Mouse (Mus musculus): Measurements from ENCODE around the gene Gm826. TPM values are rescaled to one million over a fixed set of nuclear protein-coding genes. Genes with fewer than 3 reads are reported as not detected.

Gene Gm826
- polyA plus RNA-seq, 1 experiment from 2014 or later: not detected

- Histone ChIP-seq H3K9ac (replicated peaks; ENCODE audit: low read depth, low read length) (no peak overlapping the region), H3K4me1 (ENCODE audit: control insufficient read depth, insufficient read depth, low read length) (no peaks in the 10 kb centered on the region), H3K4me2 (ENCODE audit: low read depth, low read length) (no peak overlapping the region), H3K27me3 (ENCODE audit: control insufficient read depth, insufficient read depth, low read length) (no peaks in the 10 kb centered on the region), H3K4me3 (ENCODE audit: low read depth, low read length) (no peak overlapping the region), H3K27ac (ENCODE audit: low read depth, low read length) (no peak overlapping the region), H3K9me3 (ENCODE audit: control insufficient read depth, low read length) (no peaks in the 10 kb centered on the region), H3K36me3 (ENCODE audit: control insufficient read depth, insufficient read depth, low read length) (no peaks in the 10 kb centered on the region)
- 93% methylated on average over 11 of the region's 11 CpGs for WGBS
- no peak for ATAC-seq (ENCODE audit: low read depth)
These were observed 66.0 kb downstream of the Gm826 start for GRCm38 (mm10) chr2:160267828-160268453.

GRCm38 (mm10) chr2:160263861-160264260, 70.1 kb downstream of the Gm826 start:
- no peak for ATAC-seq (ENCODE audit: low read depth)
- Histone ChIP-seq H3K4me1 (ENCODE audit: control insufficient read depth, insufficient read depth, low read length) (no peaks in the 10 kb centered on the region), H3K4me3 (ENCODE audit: low read depth, low read length) (no peak overlapping the region), H3K9me3 (ENCODE audit: control insufficient read depth, low read length) (no peaks in the 10 kb centered on the region), H3K36me3 (ENCODE audit: control insufficient read depth, insufficient read depth, low read length) (no peaks in the 10 kb centered on the region), H3K9ac (replicated peaks; ENCODE audit: low read depth, low read length) (no peak overlapping the region), H3K27ac (ENCODE audit: low read depth, low read length) (no peak overlapping the region), H3K27me3 (ENCODE audit: control insufficient read depth, insufficient read depth, low read length) (no peaks in the 10 kb centered on the region), H3K4me2 (ENCODE audit: low read depth, low read length) (no peak overlapping the region)
- whole genome bisulfite sequencing: 90% methylated on average over 8 of the region's 8 CpGs

DNA sequence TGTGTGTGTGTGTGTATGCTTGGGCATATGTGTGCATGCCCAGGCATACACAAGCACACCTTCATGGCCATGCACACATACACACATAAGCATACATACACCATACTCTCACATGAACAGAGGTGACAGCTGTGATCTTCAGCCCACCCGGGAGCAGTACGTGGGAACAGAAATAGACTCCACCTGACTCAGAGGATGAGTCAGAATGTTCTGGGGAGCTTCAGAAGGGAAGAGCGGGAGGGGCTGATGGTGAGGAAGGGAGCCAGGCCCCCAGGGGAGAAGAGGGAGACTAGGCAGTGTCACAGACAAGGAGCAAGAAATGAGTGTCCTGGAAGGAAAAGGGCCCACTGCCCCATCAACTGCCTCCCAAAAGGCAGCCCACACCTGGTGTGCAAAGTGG, 72.4 kb downstream of the Gm826 start:
- ATAC-seq (ENCODE audit: low read depth): no peak
- H3K4me2 ChIP-seq (ENCODE audit: low read depth, low read length): no peak overlapping the region
- no peaks in the 10 kb centered on the region for H3K36me3 ChIP-seq (ENCODE audit: control insufficient read depth, insufficient read depth, low read length)
- no peaks in the 10 kb centered on the region for H3K27me3 ChIP-seq (ENCODE audit: control insufficient read depth, insufficient read depth, low read length)
- no peaks in the 10 kb centered on the region for H3K4me1 ChIP-seq (ENCODE audit: control insufficient read depth, insufficient read depth, low read length)
- H3K27ac ChIP-seq (ENCODE audit: low read depth, low read length): no peak overlapping the region
- H3K9ac ChIP-seq (replicated peaks; ENCODE audit: low read depth, low read length): no peak overlapping the region
- H3K9me3 ChIP-seq (ENCODE audit: control insufficient read depth, low read length): no peaks in the 10 kb centered on the region
- WGBS: 85% methylated on average over 3 of the region's 3 CpGs
- no peak overlapping the region for H3K4me3 ChIP-seq (ENCODE audit: low read depth, low read length)

Other genes starting within 250 kb of the Gm826 start
- gene Mafb, start 32.9 kb upstream of the Gm826 start, polyA plus RNA-seq (2014; fragmentation: Nextera tagmentation; extraction: Ambion mirVana): 16.7 and 20.5 TPM in 2 replicates

Measured in neural tube, embryonic 14.5 days (tissue).